Mouse (Mus musculus) hindbrain, embryonic 11.5 days (tissue): Measurements from ENCODE around the gene Creb3l1. TPM values are rescaled to one million over a fixed set of nuclear protein-coding genes. Genes with fewer than 3 reads are reported as not detected.
A peak's percentile ranks its signal among the peaks of the same experiment; 100 is the strongest.

Source experiments
- ATAC-seq: fragments of 200-750 bp; cut with Nextera tagmentation; 2 replicates; pipeline ENCODE4 v1.8.0; 2017; ENCODE audit warnings: mild to moderate bottlenecking, moderate TSS enrichment, moderate library complexity; ENCODE audit not compliant: low FRiP score
- DNase-seq: peaks from one replicate; pipeline ENCODE4 v3.0.0-alpha.2; 2015; ENCODE audit warnings: low spot score
- H3K27ac ChIP-seq: fragments of 300-500 bp; sonication (generic); 2 replicates; pipeline ENCODE4 v1.5.1; 2014; ENCODE audit warnings: mild to moderate bottlenecking, low read depth, low read length
- H3K27me3 ChIP-seq: fragments of 300-500 bp; sonication (generic); 2 replicates; pipeline ENCODE4 v1.6.1; 2014; ENCODE audit warnings: mild to moderate bottlenecking, low read length, moderate library complexity, mixed read lengths; ENCODE audit not compliant: control insufficient read depth, insufficient read depth
- H3K36me3 ChIP-seq: fragments of 300-500 bp; sonication (generic); 2 replicates; pipeline ENCODE4 v1.6.1; 2014; ENCODE audit warnings: mild to moderate bottlenecking, low read length, moderate library complexity, mixed read lengths; ENCODE audit not compliant: control insufficient read depth, insufficient read depth
- H3K4me1 ChIP-seq: fragments of 300-500 bp; sonication (generic); replicated peaks from 2 replicates; pipeline ENCODE4 v1.6.1; 2014; ENCODE audit warnings: low read length, mixed read lengths; ENCODE audit not compliant: control insufficient read depth, insufficient read depth
- H3K4me2 ChIP-seq: fragments of 300-500 bp; sonication (generic); replicated peaks from 2 replicates; pipeline ENCODE4 v1.6.1; 2014; ENCODE audit warnings: mild to moderate bottlenecking, low read depth, low read length
- H3K4me3 ChIP-seq: fragments of 300-500 bp; sonication (generic); 2 replicates; pipeline ENCODE4 v1.5.1; 2014; ENCODE audit warnings: low read depth, low read length
- H3K9ac ChIP-seq: fragments of 300-500 bp; sonication (generic); 2 replicates; pipeline ENCODE4 v1.6.1; 2014; ENCODE audit warnings: low read depth, low read length
- H3K9me3 ChIP-seq: fragments of 300-500 bp; sonication (generic); 2 replicates; pipeline ENCODE4 v1.6.1; 2016; ENCODE audit warnings: low read length; ENCODE audit not compliant: control insufficient read depth
- WGBS: fragments of 180-500 bp; shearing (Covaris S2); extraction: QIAGEN DNeasy Blood & Tissue Kit; methylation state at CpG from one replicate; pipeline ENCODE4 v1.1.7; 2014; 5-methylcytosine and 5-hydroxymethylcytosine counted together
- polyA plus RNA-seq: library from polyadenylated mRNA; unstranded; fragments of >200 nt; fragmentation: Nextera tagmentation; extraction: Ambion mirVana; gene quantifications from 2 replicates; pipeline ENCODE4 v1.2.1, GENCODE M21; 2014

Gene Creb3l1
- polyA plus RNA-seq, 1 experiment from 2014 or later = 2.2 TPM

DNA sequence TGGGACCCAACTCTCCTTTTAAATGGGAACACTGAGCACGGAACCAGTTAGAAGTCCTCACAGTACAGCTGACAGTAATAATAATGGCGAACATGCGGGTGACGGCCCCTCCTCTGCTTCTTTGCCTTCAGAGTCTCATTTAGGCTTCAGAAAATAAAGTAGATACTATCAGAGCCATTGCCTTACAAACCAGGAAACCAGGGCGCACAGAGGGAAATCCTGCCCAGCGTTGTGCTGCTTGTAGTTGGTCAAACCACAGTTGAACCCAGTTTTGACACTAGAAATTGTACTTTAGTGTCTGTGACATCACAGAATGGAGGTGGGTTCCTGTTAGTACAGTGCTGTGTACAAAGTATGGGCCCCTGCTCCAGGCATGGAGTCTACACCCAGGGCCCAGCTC lies 10.1 kb downstream of the Creb3l1 start:
- no peaks in the 10 kb centered on the region for H3K27me3 ChIP-seq
- H3K27ac ChIP-seq = no peak overlapping the region
- H3K9ac ChIP-seq = no peak overlapping the region
- no peak overlapping the region for H3K4me3 ChIP-seq
- ATAC-seq (no peak), DNase-seq (no peak)
- H3K4me2 ChIP-seq = no peak overlapping the region
- H3K4me1 ChIP-seq = no peaks in the 10 kb centered on the region
- no peaks in the 10 kb centered on the region for H3K36me3 ChIP-seq
- 87% methylated on average over 6 of the region's 6 CpGs for WGBS
- H3K9me3 ChIP-seq = no peaks in the 10 kb centered on the region

GRCm38 (mm10) chr2:92012768-92013445 lies 11.4 kb downstream of the Creb3l1 start:
- H3K36me3 ChIP-seq = no peaks in the 10 kb centered on the region
- H3K4me2 ChIP-seq = no peak overlapping the region
- H3K27me3 ChIP-seq = no peaks in the 10 kb centered on the region
- ATAC-seq (no peak), DNase-seq (peak; percentile 26)
- no peak overlapping the region for H3K4me3 ChIP-seq
- H3K4me1 ChIP-seq = no peaks in the 10 kb centered on the region
- 43% methylated on average over 8 of the region's 8 CpGs for WGBS
- no peaks in the 10 kb centered on the region for H3K9me3 ChIP-seq
- H3K27ac ChIP-seq = no peak overlapping the region
- H3K9ac ChIP-seq = no peak overlapping the region

DNA sequence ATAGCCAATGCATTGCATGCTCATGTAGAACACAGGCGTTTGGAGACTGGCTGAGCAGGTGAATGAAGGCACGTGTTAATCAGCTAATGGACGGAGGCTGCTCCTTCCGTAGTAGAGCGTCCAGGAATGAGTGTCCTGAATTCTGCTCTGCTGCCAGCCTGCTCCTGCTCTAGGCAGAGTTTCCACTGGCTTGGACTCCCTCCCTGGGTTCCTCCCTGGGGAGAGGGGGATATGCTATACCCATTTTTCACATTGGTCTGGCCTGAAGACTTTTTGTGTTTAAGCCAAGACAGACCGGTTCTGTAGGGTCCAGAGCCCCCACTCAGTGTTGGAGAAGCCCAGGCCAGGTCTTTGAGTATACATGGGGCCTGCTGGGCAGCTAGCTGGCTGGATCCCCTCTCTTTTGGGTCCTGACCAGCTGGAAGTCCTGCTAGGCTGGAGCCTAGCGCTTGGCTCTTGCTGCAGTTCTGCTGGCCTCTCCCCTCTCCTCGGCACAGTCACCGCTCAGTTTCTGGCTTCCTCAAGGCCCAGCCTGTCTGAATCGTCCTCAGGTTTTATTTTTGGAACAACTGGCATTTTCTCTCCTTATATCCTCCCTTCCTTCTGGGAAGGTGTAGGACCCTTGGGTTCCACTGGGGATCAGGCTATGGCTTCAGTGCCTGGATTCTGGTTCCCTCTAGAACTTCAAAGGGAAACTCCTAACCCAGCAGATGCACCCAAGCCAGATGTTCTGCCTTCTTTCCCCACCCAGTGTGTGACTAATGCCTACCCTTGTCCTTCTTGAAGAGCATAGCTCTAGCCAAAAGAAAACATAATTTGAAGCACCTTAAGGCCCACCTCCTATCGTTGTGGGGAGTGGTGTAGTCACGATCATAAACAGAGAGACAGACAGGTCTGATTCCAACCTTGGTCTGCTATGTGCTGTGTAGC lies 12.6 kb downstream of the Creb3l1 start:
- Histone ChIP-seq H3K4me3 (no peak overlapping the region), H3K4me1 (no peaks in the 10 kb centered on the region), H3K9me3 (no peaks in the 10 kb centered on the region), H3K36me3 (no peaks in the 10 kb centered on the region), H3K27me3 (peaks cover 3% of the 10 kb centered on the region; the same call in 1 of the 2 replicates), H3K9ac (no peak overlapping the region), H3K4me2 (no peak overlapping the region), H3K27ac (no peak overlapping the region)
- WGBS = 83% methylated on average over 12 of the region's 12 CpGs
- ATAC-seq = no peak
- DNase-seq = no peak

DNA sequence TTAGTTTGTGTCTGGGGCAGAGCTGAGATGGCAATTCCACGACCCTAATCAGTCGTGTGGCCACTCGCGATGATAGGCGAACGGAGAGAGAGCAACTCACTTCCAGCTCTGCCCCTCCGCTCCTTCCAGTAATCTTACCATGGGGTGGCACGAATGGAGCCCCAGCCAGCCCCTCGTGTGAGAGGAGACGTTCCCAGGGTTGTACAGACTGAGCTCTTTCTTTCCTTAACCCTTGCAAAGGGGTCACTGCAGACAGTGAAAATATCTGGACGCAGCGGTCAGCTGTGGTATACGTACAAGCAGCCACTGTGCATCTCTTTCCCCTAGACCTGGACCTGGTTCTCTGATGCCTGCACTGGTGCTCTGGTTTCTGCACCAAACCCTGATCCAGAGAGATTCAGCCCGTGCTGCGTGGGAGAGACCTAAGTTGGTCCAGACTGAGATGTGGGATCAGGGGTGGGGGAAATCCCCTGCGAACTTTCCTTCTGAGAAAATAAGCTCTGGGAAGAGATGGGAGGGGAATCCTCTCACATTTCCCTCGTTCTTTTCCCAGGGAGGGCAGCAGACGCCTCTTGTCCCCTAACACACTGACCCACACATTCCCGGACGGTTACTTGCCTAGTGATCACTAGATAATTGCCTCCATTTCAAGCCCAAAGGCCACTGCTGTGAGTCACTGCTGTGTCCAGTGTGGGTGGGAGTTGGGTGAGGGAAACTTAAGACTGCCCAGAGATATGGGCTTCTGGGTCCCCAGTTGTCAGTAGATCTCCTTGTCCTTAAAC lies 15.5 kb downstream of the Creb3l1 start:
- DNase-seq = no peak
- H3K36me3 ChIP-seq = no peaks in the 10 kb centered on the region
- H3K9ac ChIP-seq = peak overlapping the region; percentile 66
- 5% methylated on average over 20 of the region's 20 CpGs for WGBS
- peak overlapping the region; percentile 83 for H3K4me2 ChIP-seq
- H3K9me3 ChIP-seq = no peaks in the 10 kb centered on the region
- H3K27me3 ChIP-seq = peaks cover 4% of the 10 kb centered on the region; the same call in 1 of the 2 replicates
- no peaks in the 10 kb centered on the region for H3K4me1 ChIP-seq
- peak overlapping the region; percentile 54 for H3K4me3 ChIP-seq
- no peak; the same call in none of the 2 replicates for ATAC-seq
- H3K27ac ChIP-seq = peak overlapping the region; percentile 63; the same call in 1 of the 2 replicates

- DNase-seq (peak; percentile 96), ATAC-seq (peak; percentile 97)
- H3K36me3 ChIP-seq = no peaks in the 10 kb centered on the region
- H3K4me2 ChIP-seq = peak overlapping the region; percentile 83
- H3K4me3 ChIP-seq = peak overlapping the region; percentile 54
- 0% methylated on average over 30 of the region's 34 CpGs for WGBS
- H3K9ac ChIP-seq = peak overlapping the region; percentile 66
- no peaks in the 10 kb centered on the region for H3K9me3 ChIP-seq
- no peaks in the 10 kb centered on the region for H3K4me1 ChIP-seq
- peak overlapping the region; percentile 63; the same call in 1 of the 2 replicates for H3K27ac ChIP-seq
- H3K27me3 ChIP-seq = peaks cover 4% of the 10 kb centered on the region; the same call in 1 of the 2 replicates
Observed at GRCm38 (mm10) chr2:92007933-92008622, 16.2 kb downstream of the Creb3l1 start.

GRCm38 (mm10) chr2:92006983-92007921 lies 17.1 kb downstream of the Creb3l1 start:
- H3K27ac ChIP-seq = no peak overlapping the region
- ATAC-seq = 0 out of 2 replicates have a peak, but pooled peaks have one; percentile 13

GRCm38 (mm10) chr2:92006491-92006890 lies 17.8 kb downstream of the Creb3l1 start:
- H3K4me3 ChIP-seq = no peak overlapping the region
- no peak overlapping the region for H3K4me2 ChIP-seq
- H3K27me3 ChIP-seq = peaks cover 4% of the 10 kb centered on the region; the same call in 1 of the 2 replicates

More at GRCm38 (mm10) chr2:92006983-92007921, 17.1 kb downstream of the Creb3l1 start:
- peak; percentile 71 for DNase-seq
- Histone ChIP-seq H3K4me1 (no peaks in the 10 kb centered on the region), H3K4me3 (peak overlapping the region; percentile 54), H3K27me3 (peaks cover 4% of the 10 kb centered on the region; the same call in 1 of the 2 replicates), H3K9ac (peak overlapping the region; percentile 35), H3K4me2 (peak overlapping the region; percentile 83), H3K9me3 (no peaks in the 10 kb centered on the region), H3K36me3 (no peaks in the 10 kb centered on the region)
- 1% methylated on average over 28 of the region's 28 CpGs for WGBS

More at GRCm38 (mm10) chr2:92006491-92006890, 17.8 kb downstream of the Creb3l1 start:
- Histone ChIP-seq H3K9me3 (no peaks in the 10 kb centered on the region), H3K27ac (no peak overlapping the region), H3K36me3 (no peaks in the 10 kb centered on the region), H3K9ac (no peak overlapping the region), H3K4me1 (no peaks in the 10 kb centered on the region)
- ATAC-seq = no peak
- 53% methylated on average over 6 of the region's 6 CpGs for WGBS
- no peak for DNase-seq
